In the genomic region with DNA sequence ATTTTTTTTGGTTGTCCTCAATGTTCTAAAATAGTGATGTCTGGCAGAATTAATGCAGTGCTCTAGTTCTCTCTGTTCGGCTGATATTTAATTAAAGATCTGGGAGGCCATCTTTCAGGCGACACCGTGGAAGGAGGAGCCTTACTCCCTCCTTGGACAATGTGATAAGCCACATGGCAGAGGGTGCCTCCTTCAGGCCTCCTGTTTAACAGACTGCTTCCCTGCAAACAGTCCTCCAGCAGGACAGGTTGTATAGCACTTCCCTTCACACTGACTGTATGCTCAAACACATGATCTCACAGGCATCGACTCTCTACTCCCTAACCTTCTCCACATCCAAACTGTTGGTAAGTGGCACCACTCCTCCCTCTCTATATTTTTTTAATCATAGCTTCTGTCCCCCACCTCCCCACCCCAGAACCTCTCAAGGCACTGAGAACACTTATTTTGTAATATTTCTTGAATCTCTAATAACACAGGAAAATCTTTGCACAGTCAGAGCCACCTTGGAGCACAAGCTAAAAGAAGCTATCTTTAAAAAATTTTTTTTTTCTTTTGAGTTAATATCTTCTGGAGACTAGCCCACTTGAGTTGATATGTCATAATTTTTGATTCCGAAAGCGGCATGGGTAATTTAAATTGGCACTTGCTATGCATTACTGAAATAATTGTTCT, we compare ENCODE assay signal across 8 mouse cellular contexts. TPM values are rescaled to one million over a fixed set of nuclear protein-coding genes. Genes with fewer than 3 reads are reported as not detected.
DNase-seq lines count a peak whose midpoint lies in the region; ATAC-seq and TF ChIP-seq lines count a peak whose summit lies in the region.

No protein-coding gene starts in this region.

- WGBS in limb, embryonic 14.5 days, result 30% methylated on average over 6 of the region's 6 CpGs
- WGBS in midbrain, embryonic 15.5 days, result 39% methylated on average over 6 of the region's 6 CpGs

- no peak overlapping the region for H3K4me3 ChIP-seq in limb, embryonic 14.5 days (replicated peaks; ENCODE audit: low read length)
- H3K4me3 ChIP-seq in midbrain, embryonic 15.5 days, result peak overlapping the region; percentile 19; the same call in 1 of the 2 replicates

- intact Hi-C loops in heart, postnatal 14 days (cut with DNase I), result loop anchor here (2.0 to 10.0 kb wide), 5 partner anchors 73 to 603 kb away; a partner anchor contains a TSS

- H3K9ac ChIP-seq in limb, embryonic 14.5 days (ENCODE audit: low read depth, low read length, severe bottlenecking), result no peak overlapping the region
- peak overlapping the region; percentile 17; the same call in 1 of the 2 replicates for H3K9ac ChIP-seq in midbrain, embryonic 15.5 days

- H3K27me3 ChIP-seq in limb, embryonic 14.5 days (ENCODE audit: control insufficient read depth, insufficient read depth, low read length), result no peaks in the 10 kb centered on the region
- H3K27me3 ChIP-seq in midbrain, embryonic 15.5 days (replicated peaks), result no peaks in the 10 kb centered on the region

- peak overlapping the region; percentile 73 for H3K4me2 ChIP-seq in limb, embryonic 14.5 days (replicated peaks; ENCODE audit: low read depth, low read length, severe bottlenecking)
- H3K4me2 ChIP-seq in midbrain, embryonic 15.5 days, result peak overlapping the region; percentile 72

- no peaks in the 10 kb centered on the region for H3K9me3 ChIP-seq in limb, embryonic 14.5 days (ENCODE audit: control insufficient read depth, low read length)
- no peaks in the 10 kb centered on the region for H3K9me3 ChIP-seq in midbrain, embryonic 15.5 days

- H3K4me1 ChIP-seq in limb, embryonic 14.5 days (ENCODE audit: control insufficient read depth, insufficient read depth, low read length), result peaks cover 21% of the 10 kb centered on the region
- peaks cover 35% of the 10 kb centered on the region for H3K4me1 ChIP-seq in midbrain, embryonic 15.5 days

- peaks cover 6% of the 10 kb centered on the region; the same call in 1 of the 2 replicates for H3K36me3 ChIP-seq in limb, embryonic 14.5 days (ENCODE audit: control insufficient read depth, insufficient read depth, low read length)
- no peaks in the 10 kb centered on the region for H3K36me3 ChIP-seq in midbrain, embryonic 15.5 days (replicated peaks)

- peak; percentile 65 for DNase-seq in CD4-positive, CD25-positive, alpha-beta regulatory T cell, adult 2 months (ENCODE audit: low read depth, low spot score)
- peak; percentile 49 for DNase-seq in adrenal gland, adult 8-10 months
- DNase-seq in embryo, embryonic 9.5 days (ENCODE audit: extremely low spot score), result peak; percentile 55
- DNase-seq in heart, postnatal 14 days, result peak; percentile 16 to 21
- DNase-seq in limb, embryonic 14.5 days (ENCODE audit: low spot score), result no peak
- no peak for DNase-seq in urinary bladder, adult 18-20 months (ENCODE audit: low spot score in 2 of 2)

- H3K27ac ChIP-seq in limb, embryonic 14.5 days (replicated peaks; ENCODE audit: low read depth, low read length), result no peak overlapping the region
- H3K27ac ChIP-seq in midbrain, embryonic 15.5 days, result peak overlapping the region; percentile 29; the same call in 1 of the 2 replicates

- no peak for TF ChIP-seq POLR2A in limb, embryonic 14.5 days (IDR thresholded peaks at IDR 0.05; ENCODE audit: borderline replicate concordance, extremely low read depth, insufficient read depth, insufficient read length)

- no peak for ATAC-seq in CD4-positive, CD25-positive, alpha-beta regulatory T cell, adult 4 months
- no peak for ATAC-seq in limb, embryonic 14.5 days (ENCODE audit: low FRiP score, low read depth)
- ATAC-seq in midbrain, embryonic 15.5 days (replicated peaks), result no peak

RNA-seq across cellular contexts. Expression of a gene that starts 3.4 kb away (rescaled TPM):
- polyA plus RNA-seq in CD4-positive, CD25-positive, alpha-beta regulatory T cell, adult 4 months (2017; shearing (Covaris generic)), result 10 to 100 TPM; 42.3 to 52.8 TPM
- total RNA-seq in adrenal gland, adult 8-10 months (2022), result 100 to 1,000 TPM in 2 of 4 experiments, 10 to 100 TPM in 2; 86.7 to 143 (median 105) TPM
- total RNA-seq in heart, postnatal 14 days (2021), result 10 to 100 TPM; 28.7 to 29.2 TPM
- 6.5 and 6.9 TPM in 2 replicates for polyA plus RNA-seq in limb, embryonic 14.5 days (2012; rRNA removed)
- 34.3 and 37.3 TPM in 2 replicates for polyA plus RNA-seq in limb, embryonic 14.5 days (2014; fragmentation: Nextera tagmentation; extraction: Ambion mirVana)
- polyA plus RNA-seq in midbrain, embryonic 15.5 days (2015; fragmentation: Nextera tagmentation; extraction: Ambion mirVana), result 34.8 and 38.3 TPM in 2 replicates

Comparison
In these comparisons a context has a peak if more than half of its experiments do, and no peak if none do; other contexts are left out.
1. DNase-seq: peak in CD4-positive, CD25-positive, alpha-beta regulatory T cell, adult 2 months (single experiment), adrenal gland, adult 8-10 months (single experiment), embryo, embryonic 9.5 days (single experiment) and heart, postnatal 14 days (2 of 2); none in limb, embryonic 14.5 days (single experiment) and urinary bladder, adult 18-20 months (0 of 2).